Mouse (Mus musculus) neural tube, embryonic 14.5 days (tissue): ENCODE measurements around the gene Egfl7. TPM values are rescaled to one million over a fixed set of nuclear protein-coding genes. Genes with fewer than 3 reads are reported as not detected.

Experiments
- ATAC-seq: fragments of 200-750 bp; cut with Nextera tagmentation; 2 replicates; pipeline ENCODE4 v1.8.0; 2017; ENCODE audit warnings: low read depth, mild to moderate bottlenecking, moderate TSS enrichment, moderate library complexity
- H3K27ac ChIP-seq: fragments of 300-500 bp; sonication (generic); 2 replicates; pipeline ENCODE4 v1.5.1; 2014; ENCODE audit warnings: low read depth, mild to moderate bottlenecking, control low read depth, low read length, moderate library complexity, mixed read lengths
- H3K27me3 ChIP-seq: fragments of 300-500 bp; sonication (generic); 2 replicates; pipeline ENCODE4 v1.6.1; 2014; ENCODE audit warnings: low read length; ENCODE audit not compliant: control insufficient read depth, insufficient read depth
- H3K36me3 ChIP-seq: fragments of 300-500 bp; sonication (generic); 2 replicates; pipeline ENCODE4 v1.6.1; 2014; ENCODE audit warnings: low read length, mixed read lengths; ENCODE audit not compliant: control insufficient read depth, insufficient read depth
- H3K4me1 ChIP-seq: fragments of 300-500 bp; sonication (generic); 2 replicates; pipeline ENCODE4 v1.6.1; 2014; ENCODE audit warnings: low read length; ENCODE audit not compliant: control insufficient read depth, insufficient read depth
- H3K4me2 ChIP-seq: fragments of 300-500 bp; sonication (generic); 2 replicates; pipeline ENCODE4 v1.6.1; 2014; ENCODE audit warnings: mild to moderate bottlenecking, low read depth, low read length, control low read depth
- H3K4me3 ChIP-seq: fragments of 300-500 bp; sonication (generic); 2 replicates; pipeline ENCODE4 v1.5.1; 2014; ENCODE audit warnings: low read depth, low read length, control low read depth, mixed read lengths
- H3K9ac ChIP-seq: fragments of 300-500 bp; sonication (generic); replicated peaks from 2 replicates; pipeline ENCODE4 v1.6.1; 2014; ENCODE audit warnings: low read depth, mild to moderate bottlenecking, control low read depth, low read length, mixed read lengths
- H3K9me3 ChIP-seq: fragments of 300-500 bp; sonication (generic); 2 replicates; pipeline ENCODE4 v1.6.1; 2016; ENCODE audit warnings: low read length; ENCODE audit not compliant: control insufficient read depth
- WGBS: fragments of 180-500 bp; shearing (Covaris S2); extraction: QIAGEN DNeasy Blood & Tissue Kit; methylation state at CpG from one replicate; pipeline ENCODE4 v1.1.7; 2014; 5-methylcytosine and 5-hydroxymethylcytosine counted together
- polyA plus RNA-seq: library from polyadenylated mRNA; unstranded; fragments of >200 nt; fragmentation: Nextera tagmentation; extraction: Ambion mirVana; gene quantifications from 2 replicates; pipeline ENCODE4 v1.2.1, GENCODE M21; 2014

Egfl7 gene
- polyA plus RNA-seq, 1 experiment from 2014 or later = 37.4 TPM

DNA sequence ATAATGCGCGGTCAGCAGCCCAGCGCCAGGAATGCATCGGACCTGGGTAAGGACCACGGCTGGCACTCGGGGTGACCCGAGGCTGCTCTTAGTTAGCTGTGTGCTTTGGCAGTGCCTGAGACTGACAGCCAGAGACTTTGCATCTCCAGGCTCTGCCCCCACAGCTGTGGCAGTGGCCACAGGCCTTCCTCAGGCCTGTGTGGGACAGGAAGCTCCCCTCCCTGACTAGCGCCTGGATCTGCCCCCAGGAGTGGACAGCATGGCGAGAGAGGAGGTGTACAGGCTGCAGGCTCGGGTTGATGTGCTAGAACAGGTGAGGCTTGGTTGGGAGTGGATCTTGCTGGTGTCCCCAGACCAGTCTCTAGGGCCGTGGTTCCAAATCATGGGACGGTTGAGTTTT lies 11.6 kb downstream of the Egfl7 start:
- Histone ChIP-seq H3K36me3 (no peaks in the 10 kb centered on the region), H3K27me3 (no peaks in the 10 kb centered on the region), H3K9ac (no peak overlapping the region), H3K27ac (no peak overlapping the region), H3K9me3 (no peaks in the 10 kb centered on the region), H3K4me2 (no peak overlapping the region), H3K4me1 (peaks cover 4% of the 10 kb centered on the region; the same call in 1 of the 2 replicates), H3K4me3 (no peak overlapping the region)
- ATAC-seq = no peak
- WGBS = 83% methylated on average over 12 of the region's 12 CpGs

DNA sequence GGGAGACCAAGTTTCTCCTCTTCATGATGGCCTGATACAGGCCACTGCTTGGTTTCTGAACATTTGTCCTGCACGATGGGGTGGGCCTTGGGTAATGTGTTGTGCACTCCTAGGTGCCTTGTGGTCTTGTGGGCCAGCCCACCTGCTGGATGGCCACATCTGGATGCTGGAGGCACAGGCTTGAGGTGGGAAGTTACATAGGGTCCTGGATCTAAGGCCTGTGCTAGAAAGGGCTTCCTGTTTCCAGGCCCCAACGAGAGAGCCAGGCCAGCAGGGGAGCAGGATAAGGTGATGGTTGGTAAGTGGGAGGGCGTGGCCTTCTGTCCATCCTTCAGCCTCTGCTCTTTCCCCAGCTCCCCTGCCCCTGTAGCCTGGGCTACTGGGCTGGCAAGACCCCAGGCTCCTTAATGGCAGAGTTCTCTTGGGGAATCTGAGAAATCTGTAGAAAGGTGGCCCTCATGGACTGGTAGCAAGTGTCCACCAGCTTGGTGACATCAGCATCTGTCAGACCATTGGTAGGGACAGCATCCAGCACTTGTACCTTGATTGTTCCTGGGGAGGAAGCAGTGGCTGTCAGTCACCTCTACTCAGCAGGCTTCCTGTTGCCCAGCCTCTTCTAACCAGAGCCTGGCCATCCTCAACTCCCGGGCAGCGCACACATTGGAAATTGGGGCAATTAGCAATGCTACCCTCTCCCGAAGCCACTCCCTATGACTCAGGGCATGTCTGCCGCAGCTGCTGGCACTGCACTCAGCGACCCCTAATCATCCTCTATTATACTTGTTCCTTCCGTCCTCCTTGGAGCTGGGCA lies 13.6 kb downstream of the Egfl7 start:
- Histone ChIP-seq H3K4me1 (no peaks in the 10 kb centered on the region), H3K4me3 (no peak overlapping the region), H3K27ac (no peak overlapping the region), H3K4me2 (no peak overlapping the region), H3K9me3 (no peaks in the 10 kb centered on the region), H3K27me3 (no peaks in the 10 kb centered on the region), H3K9ac (no peak overlapping the region), H3K36me3 (no peaks in the 10 kb centered on the region)
- no peak for ATAC-seq
- 46% methylated on average over 9 of the region's 9 CpGs for WGBS

DNA sequence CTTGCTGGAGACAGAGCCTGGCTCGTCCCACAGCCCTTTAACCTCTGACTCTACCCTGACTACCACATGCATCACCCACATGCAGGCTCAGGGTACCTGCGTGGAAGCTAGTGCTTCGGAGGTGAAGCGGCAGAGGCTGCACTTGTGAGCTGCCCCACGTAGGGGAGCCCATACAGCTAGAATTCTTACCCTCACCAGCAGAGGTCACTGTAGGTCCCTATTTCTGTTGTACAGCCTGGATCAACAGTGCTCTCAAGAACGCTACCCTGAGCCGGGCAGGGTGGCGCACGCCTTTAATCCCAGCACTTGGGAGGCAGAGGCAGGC lies 14.2 kb downstream of the Egfl7 start:
- WGBS = 50% methylated on average over 9 of the region's 9 CpGs
- no peak for ATAC-seq
- no peak overlapping the region for H3K27ac ChIP-seq
- no peak overlapping the region for H3K4me2 ChIP-seq
- H3K9ac ChIP-seq = no peak overlapping the region
- H3K36me3 ChIP-seq = no peaks in the 10 kb centered on the region
- H3K4me1 ChIP-seq = no peaks in the 10 kb centered on the region
- no peaks in the 10 kb centered on the region for H3K9me3 ChIP-seq
- no peaks in the 10 kb centered on the region for H3K27me3 ChIP-seq
- H3K4me3 ChIP-seq = no peak overlapping the region

DNA sequence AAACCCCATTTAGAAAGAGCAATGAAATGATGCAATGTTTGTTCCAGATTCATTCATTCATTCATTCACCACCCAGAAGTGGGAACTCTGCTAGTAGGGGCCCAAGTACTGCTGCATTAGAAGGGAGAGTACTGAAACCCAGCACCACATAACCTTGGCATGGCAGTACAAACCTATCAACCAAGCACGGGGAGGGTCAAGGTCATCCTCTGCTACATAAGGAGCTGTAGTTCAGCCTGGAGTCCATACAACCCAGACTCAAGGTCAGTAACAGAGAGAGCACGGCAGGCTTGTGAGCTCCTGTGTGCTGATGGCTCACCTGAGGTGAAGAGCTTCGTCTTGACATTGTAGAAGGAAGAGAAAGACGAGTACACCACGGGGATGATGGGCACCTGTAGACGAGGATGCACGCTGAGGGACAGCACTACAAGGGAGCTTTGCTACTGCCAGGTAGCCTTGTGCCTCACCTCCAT lies 14.7 kb downstream of the Egfl7 start:
- Histone ChIP-seq H3K27me3 (no peaks in the 10 kb centered on the region), H3K4me3 (no peak overlapping the region), H3K4me1 (no peaks in the 10 kb centered on the region), H3K27ac (no peak overlapping the region), H3K9me3 (no peaks in the 10 kb centered on the region), H3K36me3 (no peaks in the 10 kb centered on the region), H3K4me2 (no peak overlapping the region), H3K9ac (no peak overlapping the region)
- WGBS = 87% methylated on average over 7 of the region's 7 CpGs
- ATAC-seq = no peak

DNA sequence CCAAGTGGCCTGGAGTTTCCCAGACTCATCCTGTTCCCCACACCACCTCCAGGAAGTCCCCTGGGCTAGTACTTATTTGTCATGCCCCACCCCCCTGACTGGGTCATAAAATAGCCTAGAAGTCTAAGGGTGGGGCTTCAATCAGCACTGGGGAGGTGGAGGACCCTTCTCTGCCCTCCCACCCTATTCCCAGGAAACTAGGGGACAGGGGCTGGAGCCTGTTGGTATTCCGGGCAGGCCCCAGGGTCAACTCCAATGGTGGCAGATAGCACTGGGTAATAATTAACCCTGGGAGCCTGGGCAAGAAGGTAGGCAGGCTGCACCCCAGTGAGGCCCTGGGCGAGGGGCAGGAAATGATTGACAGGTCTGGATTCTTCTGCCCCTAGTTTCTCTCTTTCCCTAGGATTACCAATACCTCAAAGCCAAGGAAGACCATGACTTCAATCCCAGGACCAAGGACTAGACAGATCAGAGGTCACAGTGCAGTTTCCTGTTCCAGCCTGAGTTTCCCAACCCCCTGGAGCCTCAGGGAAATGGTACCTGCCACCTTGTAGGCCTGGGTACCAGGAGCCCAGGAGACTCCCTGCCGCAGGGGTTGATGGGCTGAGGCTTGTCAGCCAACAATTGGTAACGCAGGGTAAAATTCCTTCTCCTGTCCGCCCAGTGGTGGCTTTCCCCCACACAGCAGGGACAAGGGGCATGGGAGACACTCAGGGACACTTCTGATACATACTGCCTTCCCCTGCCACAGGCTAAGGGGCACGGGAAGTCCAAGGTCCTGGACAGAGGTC lies 15.3 kb downstream of the Egfl7 start:
- H3K4me2 ChIP-seq = no peak overlapping the region
- no peak overlapping the region for H3K27ac ChIP-seq
- 72% methylated on average over 6 of the region's 6 CpGs for WGBS
- no peak for ATAC-seq
- no peaks in the 10 kb centered on the region for H3K36me3 ChIP-seq
- no peak overlapping the region for H3K9ac ChIP-seq
- H3K4me1 ChIP-seq = no peaks in the 10 kb centered on the region
- H3K27me3 ChIP-seq = no peaks in the 10 kb centered on the region
- H3K9me3 ChIP-seq = no peaks in the 10 kb centered on the region
- H3K4me3 ChIP-seq = no peak overlapping the region

DNA sequence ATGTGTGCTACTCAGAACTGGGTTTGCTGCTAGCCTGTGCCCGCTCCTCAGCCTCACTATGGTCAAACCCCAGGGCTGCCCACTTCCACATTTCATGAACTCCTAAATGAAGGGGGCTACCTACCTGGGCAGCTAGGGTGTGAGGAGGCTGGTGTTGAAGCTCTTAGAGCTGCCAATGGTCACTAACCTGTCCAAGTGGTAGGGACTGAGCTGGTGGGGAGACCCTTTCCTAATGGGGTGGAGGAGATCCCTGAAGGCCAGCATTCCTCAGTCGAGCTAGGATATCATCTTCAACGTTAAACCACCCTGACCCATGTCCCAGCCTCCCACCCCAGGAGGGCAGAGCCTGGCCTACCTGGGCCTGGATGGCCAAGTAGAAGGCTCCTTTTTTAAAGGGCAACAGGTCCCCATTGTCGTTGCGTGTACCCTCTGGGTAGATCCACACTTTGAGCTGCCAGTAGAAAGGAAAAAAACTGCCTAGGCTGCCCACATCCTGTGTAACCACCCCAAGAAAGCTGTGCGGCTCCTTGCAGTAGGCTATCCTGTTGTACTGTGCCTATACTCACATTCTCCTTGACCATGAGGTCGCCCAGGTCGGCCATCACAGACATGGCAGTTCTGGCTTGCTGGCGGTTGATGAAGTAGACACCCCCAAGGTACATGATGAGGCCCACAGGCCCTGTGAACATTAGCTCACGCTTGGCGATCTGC lies 16.1 kb downstream of the Egfl7 start:
- no peak overlapping the region for H3K27ac ChIP-seq
- no peaks in the 10 kb centered on the region for H3K9me3 ChIP-seq
- no peak overlapping the region for H3K4me3 ChIP-seq
- no peaks in the 10 kb centered on the region for H3K4me1 ChIP-seq
- no peaks in the 10 kb centered on the region for H3K27me3 ChIP-seq
- H3K4me2 ChIP-seq = no peak overlapping the region
- H3K9ac ChIP-seq = no peak overlapping the region
- no peaks in the 10 kb centered on the region for H3K36me3 ChIP-seq
- ATAC-seq = no peak
- WGBS = 88% methylated on average over 11 of the region's 11 CpGs

DNA sequence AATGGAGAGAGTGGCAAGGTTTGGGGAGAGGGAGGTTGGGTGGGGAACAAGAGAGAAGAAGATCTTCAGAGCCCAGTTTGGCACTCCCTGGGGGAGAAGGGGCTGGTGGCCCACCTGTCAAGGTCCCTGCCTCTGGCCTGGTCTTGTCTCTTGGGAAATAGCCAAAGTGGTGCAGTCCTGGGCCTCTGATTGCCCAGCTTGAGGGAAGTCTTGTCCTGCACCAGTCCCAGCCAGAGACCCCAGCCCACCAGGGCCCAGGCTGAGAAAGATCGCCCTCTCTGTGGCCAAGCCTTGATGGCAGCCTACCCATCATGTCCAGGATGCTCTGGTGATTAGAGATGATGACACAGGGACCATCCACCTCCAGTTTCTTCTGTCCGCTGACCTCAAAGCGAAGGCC lies 17.1 kb downstream of the Egfl7 start:
- Histone ChIP-seq H3K4me1 (no peaks in the 10 kb centered on the region), H3K9me3 (no peaks in the 10 kb centered on the region), H3K36me3 (no peaks in the 10 kb centered on the region), H3K27me3 (no peaks in the 10 kb centered on the region), H3K4me3 (no peak overlapping the region), H3K4me2 (no peak overlapping the region), H3K9ac (no peak overlapping the region), H3K27ac (no peak overlapping the region)
- 93% methylated on average over 3 of the region's 3 CpGs for WGBS
- ATAC-seq = no peak

DNA sequence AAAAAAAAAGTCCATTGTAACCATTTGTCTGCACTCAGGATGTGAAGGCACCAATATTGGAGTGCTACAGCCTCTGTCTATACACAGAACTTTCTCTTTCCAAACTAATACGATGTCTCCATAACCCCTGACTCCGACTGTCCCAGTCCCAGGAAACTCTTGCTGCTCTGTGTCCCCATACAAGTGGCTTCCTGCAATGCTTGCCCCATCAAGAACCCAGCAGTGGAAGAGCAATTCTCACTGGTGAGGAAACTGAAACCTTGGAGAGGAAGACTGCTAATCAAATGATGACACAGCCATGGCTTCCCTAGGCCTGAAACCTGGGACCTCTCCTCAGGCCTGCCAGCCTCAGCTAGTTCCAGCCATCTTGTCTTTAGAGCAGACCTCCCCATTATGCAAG lies 18.0 kb downstream of the Egfl7 start:
- H3K4me3 ChIP-seq = no peak overlapping the region
- H3K27me3 ChIP-seq = peaks cover 2% of the 10 kb centered on the region
- WGBS = 97% methylated on average over 2 of the region's 2 CpGs
- H3K9ac ChIP-seq = no peak overlapping the region
- H3K4me2 ChIP-seq = no peak overlapping the region
- ATAC-seq = no peak
- H3K4me1 ChIP-seq = no peaks in the 10 kb centered on the region
- no peaks in the 10 kb centered on the region for H3K36me3 ChIP-seq
- no peaks in the 10 kb centered on the region for H3K9me3 ChIP-seq
- no peak overlapping the region for H3K27ac ChIP-seq

DNA sequence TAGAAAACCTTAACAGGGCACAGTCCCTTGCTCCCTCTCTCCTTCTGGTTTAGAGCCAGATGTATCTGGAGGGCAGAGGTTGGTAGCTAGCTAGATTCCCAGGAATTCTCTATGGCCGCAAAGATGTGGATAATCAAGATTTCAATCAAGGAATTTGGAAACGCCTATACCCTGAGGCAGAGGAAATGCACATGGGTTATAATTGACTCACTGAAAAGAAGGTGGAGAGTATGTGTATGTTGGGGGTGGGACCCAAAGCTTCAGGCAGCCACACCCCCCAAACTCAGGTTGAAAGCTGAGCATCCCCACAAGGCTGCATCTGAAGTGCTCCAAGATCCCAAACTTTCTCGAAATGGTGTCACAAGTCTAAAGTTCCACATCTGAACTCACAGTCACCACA lies 18.6 kb downstream of the Egfl7 start:
- ATAC-seq = no peak
- H3K9ac ChIP-seq = no peak overlapping the region
- peaks cover 8% of the 10 kb centered on the region for H3K27me3 ChIP-seq
- no peak overlapping the region for H3K4me2 ChIP-seq
- WGBS = 91% methylated on average over 3 of the region's 3 CpGs
- no peak overlapping the region for H3K4me3 ChIP-seq
- H3K9me3 ChIP-seq = no peaks in the 10 kb centered on the region
- no peak overlapping the region for H3K27ac ChIP-seq
- H3K4me1 ChIP-seq = no peaks in the 10 kb centered on the region
- H3K36me3 ChIP-seq = no peaks in the 10 kb centered on the region
